Mouse (Mus musculus) left cerebral cortex, postnatal 14 days (tissue): ENCODE data around the gene Nfic. TPM values are rescaled to one million over a fixed set of nuclear protein-coding genes. Genes with fewer than 3 reads are reported as not detected.

Experiments used
- DNase-seq, 2 experiments: peaks; one replicate each; pipeline ENCODE4 v3.0.0; 2021 to 2022; ENCODE audit warnings: low spot score in 2 of 2, mixed read lengths in 1 of 2
- intact Hi-C: fragments of 180-260 bp; cut with DNase I; formaldehyde crosslinking; loops from one replicate; pipeline ENCODE4 v1.15.1; 2025
- total RNA-seq, 2 experiments: library from RNA; stranded (reverse); gene quantifications; 2 replicates each; pipeline ENCODE4 v1.2.3; 2021

Gene Nfic
- total RNA-seq, 2 experiments from 2014 or later = 67.0 to 69.8 TPM

DNA sequence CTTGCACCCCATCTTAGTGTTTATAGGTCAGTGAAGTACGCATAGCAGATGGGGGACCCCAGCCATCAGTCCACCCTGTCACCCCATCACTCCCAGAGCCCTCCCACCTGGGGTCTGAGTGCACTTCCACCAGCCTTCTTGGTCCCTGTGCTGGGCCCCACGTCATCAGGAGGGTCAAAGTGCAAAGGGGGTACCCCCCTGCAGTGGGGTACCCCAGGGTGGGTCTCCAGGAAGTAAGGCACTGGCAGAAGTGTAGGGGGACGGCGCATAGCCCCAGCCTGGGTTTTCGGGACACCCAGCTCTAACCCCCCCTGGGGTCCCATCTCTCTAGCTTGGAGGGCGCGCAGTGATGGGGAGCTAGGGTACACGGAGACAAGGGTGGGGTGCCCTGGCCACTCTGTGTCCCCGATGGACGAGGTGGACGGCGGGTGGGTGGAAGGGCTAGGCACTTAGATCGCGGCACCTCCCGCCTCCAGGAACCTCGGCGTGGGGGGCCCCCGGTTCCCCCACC, 55.6 kb downstream of the Nfic start:
- DNase-seq = no peak
- intact Hi-C loops = loop anchor here (10.0 kb wide), 1 partner anchor 155 kb away; the partner anchor contains the start of gene Aes

DNA sequence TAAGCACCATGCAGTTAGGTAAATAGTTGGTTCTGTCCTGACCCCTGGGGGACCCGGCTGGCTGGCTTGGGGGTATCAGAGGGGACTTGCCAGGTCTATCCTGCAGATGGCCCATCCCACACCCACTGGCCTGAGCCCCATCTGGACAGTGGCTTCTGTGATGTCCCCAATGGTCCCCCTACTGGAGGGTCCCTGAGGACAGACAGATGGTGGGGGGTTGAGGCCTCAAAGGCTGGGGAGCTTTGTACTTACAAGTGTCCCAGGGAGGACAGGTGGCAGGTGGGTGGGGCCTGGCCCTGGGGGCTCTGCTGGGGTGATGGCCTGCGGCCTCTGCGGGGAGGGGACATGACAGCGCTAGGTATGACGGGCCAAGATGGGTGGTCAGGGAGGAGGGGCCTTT, 56.1 kb downstream of the Nfic start:
- DNase-seq = no peak
- intact Hi-C loops = loop anchor here (10.0 kb wide), 1 partner anchor 156 kb away; the partner anchor contains the start of gene Aes

DNA sequence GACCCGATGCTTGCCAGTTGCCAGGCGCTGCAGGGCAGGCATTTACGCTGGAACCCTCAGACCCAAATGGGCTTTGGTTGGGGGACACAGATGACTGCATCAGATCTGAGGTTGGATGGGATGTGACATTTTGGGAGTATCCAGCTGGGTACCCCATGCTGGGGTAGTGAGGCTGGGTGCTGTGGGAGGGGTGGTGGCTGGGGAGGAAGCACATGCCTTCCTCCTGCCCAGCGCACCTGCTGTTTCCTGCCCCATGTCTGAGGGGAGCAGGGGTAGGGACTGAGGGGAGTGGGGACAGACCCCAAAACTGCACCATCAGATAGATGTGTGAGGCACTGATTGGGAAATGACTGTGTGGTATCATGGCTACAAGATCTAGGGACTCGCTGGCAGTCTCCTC, 58.7 kb downstream of the Nfic start:
- intact Hi-C loops = loop anchor here (10.0 kb wide), 1 partner anchor 158 kb away; the partner anchor contains the start of gene Aes
- DNase-seq = no peak

DNA sequence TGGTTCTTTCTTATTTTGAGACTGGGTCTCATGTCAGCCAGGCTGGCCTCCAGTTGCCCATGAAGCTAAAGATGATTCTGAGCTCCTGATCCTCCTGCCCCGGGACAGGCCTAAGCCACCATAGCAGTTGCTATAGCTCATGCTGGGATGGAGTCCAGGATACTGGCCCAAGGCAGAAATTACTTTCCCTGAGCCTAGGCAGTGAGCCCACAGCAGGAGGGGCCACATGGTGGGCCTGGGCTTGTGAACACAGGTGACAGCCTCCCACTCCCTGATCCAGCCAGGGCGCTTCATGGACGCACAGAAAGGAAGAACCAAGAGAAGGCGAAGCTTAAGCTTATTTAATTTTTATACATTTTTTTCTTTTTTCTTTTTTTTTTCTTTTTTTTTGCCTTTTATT, 59.6 kb downstream of the Nfic start:
- DNase-seq = no peak
- intact Hi-C loops = loop anchor here (2.0 to 10.0 kb wide), 2 partner anchors 55 to 159 kb away; partner anchors contain the start of gene Aes

DNA sequence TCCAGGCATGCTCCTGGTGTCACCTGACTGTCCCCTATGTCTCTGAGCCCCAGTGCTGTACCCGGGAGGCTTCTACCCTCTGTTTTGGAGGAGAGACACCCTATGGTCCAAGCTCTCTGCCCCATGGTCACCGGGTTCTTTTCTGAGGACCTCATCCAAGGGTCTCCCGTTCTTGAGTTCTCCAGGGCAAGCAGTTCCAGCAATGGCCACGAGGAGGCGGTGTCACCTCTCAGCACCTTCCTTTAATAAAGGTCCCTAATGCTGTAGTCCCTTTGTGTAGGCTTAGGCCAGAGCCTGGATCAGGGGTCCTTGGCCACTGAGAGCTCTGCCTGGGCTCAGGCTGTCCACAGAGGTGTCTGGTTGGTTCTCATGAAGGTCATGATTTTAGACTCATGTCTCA, 60.3 kb downstream of the Nfic start:
- intact Hi-C loops = loop anchor here (2.0 to 10.0 kb wide), 2 partner anchors 56 to 160 kb away; partner anchors contain the start of gene Aes
- peak; percentile 55 to 74 for DNase-seq

DNA sequence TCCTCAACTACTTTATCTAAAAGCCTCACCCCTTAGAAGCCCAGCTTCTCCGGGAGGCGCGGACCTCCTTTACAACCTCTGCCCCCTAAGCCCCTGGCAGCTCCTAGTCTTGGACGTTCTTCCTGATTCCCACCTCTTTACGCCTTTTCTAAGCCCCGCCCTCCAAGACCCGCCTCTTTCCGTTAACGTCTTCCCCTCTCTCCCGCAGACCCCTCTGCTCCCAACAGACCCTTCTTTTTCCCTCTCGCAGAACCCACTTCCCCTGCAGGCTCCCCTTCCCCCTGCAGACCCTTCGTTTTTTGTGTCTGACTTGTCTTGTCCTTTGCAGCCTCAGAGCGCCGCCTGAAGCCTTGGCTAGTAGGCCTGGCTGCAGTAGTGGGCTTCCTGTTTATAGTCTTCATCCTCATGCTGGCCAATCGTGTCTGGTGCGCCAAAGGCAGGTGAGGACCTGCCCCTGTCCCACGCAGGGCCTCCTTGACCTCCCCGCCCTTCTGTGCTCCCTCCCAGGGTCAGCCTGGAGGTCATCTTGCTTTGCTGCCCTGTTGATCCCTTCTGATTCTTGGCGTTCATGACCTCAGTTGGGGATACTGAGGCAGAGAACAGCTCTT, 61.9 kb downstream of the Nfic start:
- intact Hi-C loops = loop anchor here (2.0 to 10.0 kb wide), 2 partner anchors 57 to 161 kb away; partner anchors contain the start of gene Aes

DNA sequence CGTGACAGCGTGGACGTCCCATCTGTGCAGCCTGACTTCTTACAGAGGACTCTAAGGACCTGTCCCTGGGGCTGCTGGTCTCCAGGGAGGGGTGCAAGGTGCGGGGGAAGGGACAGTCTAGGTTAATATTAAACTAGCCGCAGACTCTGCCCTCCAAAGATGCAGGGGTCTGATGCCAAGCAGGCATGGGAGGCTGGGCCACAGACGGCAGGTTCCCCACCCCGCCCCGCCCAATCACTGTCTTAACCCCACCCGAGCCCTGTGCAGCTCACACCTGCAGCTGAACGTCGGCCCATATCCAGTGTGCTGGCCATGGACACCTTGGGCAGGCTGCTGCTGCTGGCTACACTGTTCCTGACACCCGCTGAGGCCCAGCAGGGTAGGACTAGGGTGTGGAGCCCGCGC, 62.7 kb downstream of the Nfic start, which contains the start of gene Smim24:
Smim24 (plus strand) TSS at position 271 of the 405 bp plus-strand sequence.
- DNase-seq = no peak
- intact Hi-C loops = loop anchor here (10.0 kb wide), 1 partner anchor 162 kb away; the partner anchor contains the start of gene Aes

More for the DNA sequence above, 61.9 kb downstream of the Nfic start:
- no peak for DNase-seq

DNA sequence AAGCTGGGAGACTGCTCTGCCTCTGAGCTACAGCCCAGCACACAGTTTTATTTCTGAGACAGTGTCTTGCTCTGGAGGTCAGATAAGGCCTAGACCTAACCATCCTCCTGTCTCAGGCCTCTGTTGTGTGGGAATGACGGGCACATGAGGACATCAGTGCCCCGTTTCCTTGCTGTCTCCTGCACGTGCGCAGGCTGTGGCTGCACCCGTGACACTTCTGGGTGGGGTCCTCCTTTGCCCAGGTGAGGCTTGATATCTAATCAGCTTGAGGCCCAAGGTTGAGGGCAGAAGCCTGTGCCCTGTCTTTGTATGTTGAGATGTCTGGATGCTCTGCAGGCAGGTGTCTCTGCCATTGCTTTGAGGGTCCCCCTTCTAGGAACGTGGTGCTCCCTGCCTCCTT, 63.2 kb downstream of the Nfic start:
- intact Hi-C loops = loop anchor here (10.0 kb wide), 1 partner anchor 163 kb away; the partner anchor contains the start of gene Aes
- DNase-seq = no peak

DNA sequence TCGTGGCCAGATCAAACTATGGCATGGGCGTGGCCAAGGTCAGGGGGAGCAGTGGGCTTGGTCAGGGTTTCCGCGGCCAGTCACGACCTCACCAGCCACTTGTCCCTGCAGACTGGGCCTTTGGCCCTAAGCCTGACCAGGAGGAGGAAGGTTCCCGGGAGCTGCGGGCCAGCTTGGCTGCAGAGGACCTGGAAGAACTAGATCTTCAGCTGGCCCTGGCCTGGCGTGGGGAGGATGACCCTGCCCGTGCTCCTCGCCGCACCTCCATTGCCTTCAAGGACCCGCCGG, 64.8 kb downstream of the Nfic start:
- intact Hi-C loops = loop anchor here (10.0 kb wide), 1 partner anchor 164 kb away; the partner anchor contains the start of gene Aes
- no peak for DNase-seq

DNA sequence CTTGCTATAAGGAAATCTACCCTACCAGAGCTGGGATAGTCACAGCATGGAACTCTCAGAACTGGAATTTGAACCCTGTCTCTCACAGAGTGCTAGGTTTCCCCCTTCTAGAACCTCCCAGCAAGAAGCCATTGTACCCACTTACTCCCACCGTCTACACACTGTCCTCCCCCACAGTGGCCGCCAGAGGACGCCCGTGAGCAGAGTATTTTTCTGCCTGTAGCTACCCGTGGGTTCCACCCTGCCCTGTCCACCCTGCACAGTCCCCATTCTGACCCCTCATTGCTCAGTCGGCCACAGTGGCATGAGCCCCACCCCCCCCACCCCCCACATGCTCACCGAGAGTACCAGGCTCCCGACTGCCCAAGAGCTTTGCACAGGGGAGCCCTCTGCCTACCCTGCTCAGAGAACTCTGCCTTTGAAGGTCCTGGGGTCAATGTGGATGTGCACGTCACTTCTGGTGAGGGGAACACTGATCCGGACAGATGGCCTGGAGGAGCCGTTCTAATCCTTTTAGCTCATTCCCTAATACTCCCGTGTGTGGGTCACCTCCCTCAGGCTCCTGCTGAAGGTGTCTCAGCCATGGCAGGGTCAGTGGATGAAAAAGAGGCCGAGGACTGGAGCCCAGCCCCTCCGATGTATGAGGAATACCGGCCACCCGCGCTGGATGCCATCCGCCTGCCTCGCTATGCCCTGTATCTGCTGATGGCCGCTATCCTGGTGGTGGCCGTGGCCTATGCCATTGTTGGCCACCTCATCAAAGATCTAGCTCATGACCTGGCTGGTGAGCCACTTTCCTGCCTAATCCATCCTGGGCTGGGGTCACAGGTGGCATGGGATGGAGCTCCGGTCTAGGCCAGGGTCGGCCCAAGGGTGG, 65.4 kb downstream of the Nfic start:
- DNase-seq = peak; percentile 71 to 77
- intact Hi-C loops = loop anchor here (10.0 kb wide), 1 partner anchor 165 kb away; the partner anchor contains the start of gene Aes

DNA sequence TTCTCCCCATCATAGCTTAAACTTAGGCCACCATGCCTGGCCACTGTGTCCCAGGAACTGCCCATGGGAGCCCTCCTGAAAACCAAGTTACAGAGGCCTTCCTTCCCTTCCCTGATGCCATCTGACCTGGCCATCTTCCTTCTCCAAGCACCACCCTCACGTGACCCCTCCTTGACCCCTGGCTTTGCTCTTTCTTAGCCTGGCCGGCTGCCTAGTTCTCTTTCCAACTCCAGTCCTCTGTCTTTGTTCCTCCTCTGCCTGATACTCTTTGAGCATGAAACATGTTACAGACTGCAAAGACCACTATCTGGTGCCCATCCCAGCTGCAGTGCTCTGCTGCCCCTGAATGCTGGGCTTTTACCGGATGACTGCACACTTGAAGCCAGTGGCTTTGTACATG, 66.1 kb downstream of the Nfic start:
- DNase-seq = no peak
- intact Hi-C loops = no loop called here

DNA sequence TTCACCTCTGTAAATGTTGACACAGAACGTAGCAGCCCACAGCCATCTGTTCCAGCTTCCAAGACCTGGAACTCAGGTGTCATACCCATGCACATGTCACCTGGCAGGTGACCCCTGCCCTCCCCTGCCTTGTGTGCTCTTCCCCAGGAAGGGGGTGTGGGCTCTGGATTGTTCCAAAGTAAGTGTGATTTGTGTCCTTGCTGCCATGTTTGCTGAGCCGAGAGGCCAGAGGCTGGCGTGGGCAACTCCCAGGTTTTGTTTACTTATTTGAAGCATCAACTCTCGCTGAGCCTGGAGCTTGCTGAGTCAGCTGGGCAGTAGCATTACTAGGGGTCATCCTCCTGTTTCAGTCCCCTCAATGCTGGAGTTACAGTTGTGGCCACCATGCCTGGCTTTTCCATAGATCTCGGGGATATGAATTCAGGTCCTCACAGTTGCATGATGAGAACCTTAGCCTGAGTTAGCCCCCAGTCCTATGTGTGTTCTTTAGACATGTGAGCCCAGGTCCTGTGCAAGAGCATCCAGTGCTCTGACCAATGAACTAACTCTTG, 66.9 kb downstream of the Nfic start, which contains the start of gene Gm48552:
Gm48552 (plus strand) TSS at position 501 of the 551 bp plus-strand sequence.
- intact Hi-C loops = no loop called here
- no peak for DNase-seq

DNA sequence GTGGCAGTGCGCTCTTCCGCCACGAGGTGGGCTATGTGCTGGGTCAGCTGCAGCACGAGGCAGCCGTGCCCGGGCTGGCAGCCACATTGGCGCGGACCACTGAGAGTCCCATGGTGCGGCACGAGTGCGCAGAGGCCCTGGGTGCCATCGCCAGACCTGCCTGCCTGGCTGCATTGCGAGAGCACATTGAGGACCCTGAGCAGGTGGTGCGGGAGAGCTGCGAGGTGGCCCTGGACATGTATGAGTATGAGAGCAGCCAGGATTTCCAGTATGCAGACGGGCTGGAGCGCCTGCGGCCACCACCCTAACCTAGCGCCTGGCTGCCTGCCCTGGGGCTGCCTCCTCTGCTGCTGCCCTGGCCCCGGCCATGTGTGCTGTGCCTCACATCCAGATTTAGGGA, 67.7 kb downstream of the Nfic start:
- intact Hi-C loops = no loop called here
- no peak for DNase-seq

DNA sequence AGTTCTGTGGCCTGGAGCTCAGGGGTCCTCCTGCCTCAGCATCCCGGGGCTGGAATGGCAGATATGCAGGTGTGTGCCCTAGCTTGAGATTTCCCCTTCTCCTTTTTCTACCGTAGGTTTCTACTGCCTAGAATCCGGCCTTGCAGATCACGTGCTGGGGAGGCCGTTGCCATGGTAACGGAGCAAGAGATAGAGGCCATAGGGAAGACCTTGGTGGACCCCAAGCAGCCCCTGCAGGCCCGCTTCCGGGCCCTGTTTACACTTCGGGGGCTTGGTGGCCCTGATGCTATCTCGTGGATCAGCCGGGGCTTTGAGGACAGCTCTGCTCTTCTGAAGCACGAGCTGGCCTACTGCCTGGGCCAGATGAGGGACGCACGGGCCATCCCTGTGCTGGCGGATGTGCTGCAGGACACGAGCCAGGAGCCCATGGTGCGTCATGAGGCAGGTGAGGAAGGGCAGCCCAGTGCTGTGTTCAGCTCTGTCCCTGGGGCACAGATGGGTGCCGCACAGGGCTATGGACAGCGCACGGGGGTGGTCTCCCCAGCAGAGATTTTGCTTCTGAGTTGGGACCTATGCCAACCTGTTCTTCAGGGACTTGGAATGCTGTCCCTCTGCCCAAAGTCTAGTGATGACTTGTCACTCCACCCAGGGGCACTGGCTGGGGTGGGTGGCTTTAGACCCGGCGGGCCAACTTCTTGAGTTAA, 69.7 kb downstream of the Nfic start:
- no peak for DNase-seq
- intact Hi-C loops = no loop called here

DNA sequence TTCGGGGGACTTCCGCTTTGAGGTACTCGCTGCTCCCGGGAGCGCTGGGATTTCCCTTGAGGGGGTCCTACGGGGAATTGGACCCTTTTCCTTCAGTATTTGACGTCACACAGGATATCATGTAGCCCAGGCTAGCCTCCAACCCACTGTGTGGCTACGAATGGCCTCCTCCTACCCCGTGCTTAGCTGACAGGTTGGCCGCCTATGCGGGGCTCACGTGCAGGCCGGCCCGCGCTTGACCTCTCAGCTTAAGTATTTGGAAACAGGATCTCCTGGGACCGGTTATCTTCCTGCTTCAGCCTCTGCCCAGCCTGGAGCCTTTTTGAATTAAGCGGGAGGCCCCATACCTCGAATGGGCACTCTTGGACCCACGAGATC, 70.8 kb downstream of the Nfic start:
- no peak for DNase-seq
- intact Hi-C loops = no loop called here

DNA sequence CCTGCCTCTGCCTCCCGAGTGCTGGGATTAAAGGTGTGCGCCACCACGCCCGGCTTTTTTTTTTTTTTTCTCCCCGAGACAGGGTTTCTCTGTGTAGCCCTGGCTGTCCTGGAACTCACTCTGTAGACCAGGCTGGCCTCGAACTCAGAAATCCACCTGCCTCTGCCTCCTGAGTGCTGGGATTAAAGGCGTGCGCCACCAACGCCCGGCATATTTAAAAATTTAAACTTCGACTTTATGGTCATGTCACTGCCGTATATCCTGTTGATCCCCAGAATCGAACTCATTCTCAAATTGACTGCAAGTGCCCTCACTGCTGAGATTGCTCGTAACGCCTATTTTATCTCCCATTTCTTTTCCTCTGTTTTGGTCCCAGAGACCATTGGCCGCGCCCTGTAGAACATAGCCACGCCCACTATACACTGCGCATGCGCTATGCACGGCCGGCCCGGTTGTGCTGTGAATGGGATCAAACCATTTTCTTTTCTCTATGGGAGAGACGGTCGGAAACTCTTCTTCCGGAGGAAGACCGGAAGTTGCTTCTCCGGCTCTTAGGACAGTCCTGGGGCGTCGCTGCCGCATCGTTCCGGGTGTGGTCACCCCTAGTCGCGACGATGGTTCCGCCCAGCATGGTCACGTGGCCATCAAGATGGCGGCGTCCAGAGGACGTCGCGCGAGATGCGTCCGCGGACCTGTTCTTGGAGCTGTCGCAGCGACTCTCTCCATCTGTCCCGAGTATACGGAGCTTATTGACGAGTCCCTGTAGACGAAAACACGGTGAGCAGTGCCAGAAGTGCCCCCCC, 71.4 kb downstream of the Nfic start, which contains the start of the genes Dohh and Gm48551:
Dohh (plus strand) TSS at position 627 of the 803 bp plus-strand sequence.
Gm48551 (plus strand) TSS at position 665 of the 803 bp plus-strand sequence.
- intact Hi-C loops = no loop called here
- DNase-seq = peak; percentile 99

DNA sequence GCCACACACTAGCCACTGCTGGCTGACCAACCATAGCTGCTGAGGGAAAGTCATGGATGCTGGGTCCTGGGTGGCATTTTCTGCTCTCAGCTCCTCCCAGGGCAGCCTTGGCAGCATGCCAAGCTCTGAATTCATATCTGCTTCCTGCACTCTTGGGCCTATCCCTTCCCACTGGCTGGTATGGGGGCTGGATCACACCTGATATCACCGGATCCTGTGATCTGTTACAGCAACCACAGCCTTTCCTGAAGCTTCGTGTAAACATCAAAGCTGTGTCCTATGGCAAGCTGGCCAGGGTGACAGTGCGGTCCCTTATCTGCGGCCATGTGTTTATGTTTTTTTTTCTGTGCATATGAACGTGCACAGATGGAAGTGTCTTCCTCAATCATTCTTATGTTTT, 73.4 kb downstream of the Nfic start:
- DNase-seq = no peak
- intact Hi-C loops = no loop called here

DNA sequence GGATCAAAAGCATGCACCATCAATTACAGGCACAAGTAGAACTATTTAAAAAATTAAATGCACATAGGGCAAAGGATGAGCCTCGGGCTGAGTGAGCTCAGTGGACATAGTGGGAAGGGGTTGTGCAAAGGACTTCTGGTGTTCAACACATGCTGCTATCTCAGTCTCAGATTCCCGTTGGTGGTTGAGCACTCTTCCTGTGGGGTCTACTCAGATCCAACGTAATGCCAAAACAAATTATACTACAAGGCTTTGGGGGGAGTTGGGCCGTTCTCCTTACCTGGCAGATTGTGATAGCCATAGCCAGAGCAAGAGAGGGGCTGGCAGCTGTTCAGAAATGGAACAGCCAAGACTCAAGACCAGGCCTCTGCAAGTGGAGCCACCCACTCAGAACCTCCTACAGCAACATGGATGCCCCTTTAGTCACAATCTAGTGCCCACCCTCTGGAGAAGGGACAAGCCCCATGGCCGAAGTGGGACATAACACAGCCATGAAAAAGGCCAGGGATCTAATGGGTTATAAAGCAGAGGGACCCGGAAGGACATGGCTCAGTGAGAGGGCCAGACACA, 75.5 kb downstream of the Nfic start:
- no peak for DNase-seq
- intact Hi-C loops = no loop called here
